Mouse (Mus musculus) adrenal gland, adult (tissue): Measurements from ENCODE around the gene Ino80d.
A peak's percentile ranks its signal among the peaks of the same experiment; 100 is the strongest.

ENCODE experiments used
- DNase-seq, 2 experiments: peaks; one replicate each; pipeline ENCODE4 v3.0.0; 2022 to 2023; ENCODE audit warnings: low spot score in 1 of 2; ENCODE audit not compliant: inconsistent age in 2 of 2

Ino80d gene

GRCm38 (mm10) chr1:63107614-63108327, 6.7 kb downstream of the Ino80d start:
- DNase-seq = peak; percentile 26 to 76

GRCm38 (mm10) chr1:63102758-63103451, 11.6 kb downstream of the Ino80d start:
- no peak for DNase-seq

- DNase-seq = no peak
These were observed 14.3 kb downstream of the Ino80d start for GRCm38 (mm10) chr1:63100196-63100595.

- no peak for DNase-seq
These were observed 15.6 kb downstream of the Ino80d start for GRCm38 (mm10) chr1:63098831-63099230.

GRCm38 (mm10) chr1:63096071-63096470, 18.4 kb downstream of the Ino80d start:
- no peak for DNase-seq

GRCm38 (mm10) chr1:63089795-63090194, 24.7 kb downstream of the Ino80d start:
- DNase-seq = no peak

GRCm38 (mm10) chr1:63088614-63089013, 25.9 kb downstream of the Ino80d start:
- no peak for DNase-seq

- no peak for DNase-seq
These were observed 34.2 kb downstream of the Ino80d start for GRCm38 (mm10) chr1:63080277-63080676.

GRCm38 (mm10) chr1:63076383-63076782, 38.1 kb downstream of the Ino80d start:
- no peak for DNase-seq

GRCm38 (mm10) chr1:63071379-63071778, 43.1 kb downstream of the Ino80d start:
- DNase-seq = no peak

- DNase-seq = no peak
These were observed 56.1 kb downstream of the Ino80d start for GRCm38 (mm10) chr1:63058361-63058760.

- no peak for DNase-seq
These were observed 56.6 kb downstream of the Ino80d start for GRCm38 (mm10) chr1:63057849-63058248.

- DNase-seq = no peak
These were observed 57.1 kb downstream of the Ino80d start for GRCm38 (mm10) chr1:63057318-63057717.

- DNase-seq = peak in 1 of 2 experiments; percentile 62
These were observed 59.1 kb downstream of the Ino80d start for GRCm38 (mm10) chr1:63055386-63055785.

- no peak for DNase-seq
These were observed 63.6 kb downstream of the Ino80d start for GRCm38 (mm10) chr1:63050866-63051265.

- peak in 1 of 2 experiments; percentile 46 for DNase-seq
These were observed 64.5 kb downstream of the Ino80d start for GRCm38 (mm10) chr1:63049977-63050376.

- DNase-seq = no peak
These were observed 66.5 kb downstream of the Ino80d start for GRCm38 (mm10) chr1:63047983-63048382.

- no peak for DNase-seq
These were observed 81.5 kb downstream of the Ino80d start for GRCm38 (mm10) chr1:63032929-63033328.

- no peak for DNase-seq
These were observed 94.6 kb downstream of the Ino80d start for GRCm38 (mm10) chr1:63019916-63020315.

- no peak for DNase-seq
These were observed 109.3 kb downstream of the Ino80d start for GRCm38 (mm10) chr1:63005013-63005646.

- no peak for DNase-seq
These were observed 112.6 kb downstream of the Ino80d start for GRCm38 (mm10) chr1:63001874-63002273.

GRCm38 (mm10) chr1:62993348-62993747, 121.1 kb downstream of the Ino80d start:
- DNase-seq = no peak
